Mouse (Mus musculus) forebrain, embryonic 16.5 days (tissue): Measurements from ENCODE around the gene Zfp987. TPM values are rescaled to one million over a fixed set of nuclear protein-coding genes. Genes with fewer than 3 reads are reported as not detected.
"Not testable (repeated sequence)": the region's sequence is repeated elsewhere in the genome, so short reads cannot be mapped to it uniquely, and the experiment has no call there.

Source experiments
- ATAC-seq: fragments of 200-750 bp; cut with Nextera tagmentation; 2 replicates; pipeline ENCODE4 v1.8.0; 2017; ENCODE audit warnings: mild to moderate bottlenecking, moderate library complexity
- H3K27ac ChIP-seq: fragments of 300-500 bp; sonication (generic); 2 replicates; pipeline ENCODE4 v1.5.1; 2014; ENCODE audit warnings: low read length, control low read depth
- H3K27me3 ChIP-seq: fragments of 300-500 bp; sonication (generic); replicated peaks from 2 replicates; pipeline ENCODE4 v1.6.1; 2014; ENCODE audit warnings: low read length; ENCODE audit not compliant: control insufficient read depth, insufficient read depth
- H3K36me3 ChIP-seq: fragments of 300-500 bp; sonication (generic); 2 replicates; pipeline ENCODE4 v1.6.1; 2014; ENCODE audit not compliant: control insufficient read depth, insufficient read depth
- H3K4me1 ChIP-seq: fragments of 300-500 bp; sonication (generic); replicated peaks from 2 replicates; pipeline ENCODE4 v1.6.1; 2014; ENCODE audit warnings: low read length; ENCODE audit not compliant: control insufficient read depth, insufficient read depth
- H3K4me2 ChIP-seq: fragments of 300-500 bp; sonication (generic); 2 replicates; pipeline ENCODE4 v1.6.1; 2014; ENCODE audit warnings: mild to moderate bottlenecking, low read length, control low read depth
- H3K4me3 ChIP-seq: fragments of 300-500 bp; sonication (generic); replicated peaks from 2 replicates; pipeline ENCODE4 v1.5.1; 2014; ENCODE audit warnings: mild to moderate bottlenecking, low read length, control low read depth
- H3K9ac ChIP-seq: fragments of 300-500 bp; sonication (generic); replicated peaks from 2 replicates; pipeline ENCODE4 v1.6.1; 2014; ENCODE audit warnings: low read depth, low read length, control low read depth
- H3K9me3 ChIP-seq: fragments of 300-500 bp; sonication (generic); 2 replicates; pipeline ENCODE4 v1.6.1; 2016; ENCODE audit warnings: low read length; ENCODE audit not compliant: control insufficient read depth
- WGBS: fragments of 180-500 bp; shearing (Covaris S2); extraction: QIAGEN DNeasy Blood & Tissue Kit; methylation state at CpG from one replicate; pipeline ENCODE4 v1.1.7; 2014; 5-methylcytosine and 5-hydroxymethylcytosine counted together
- polyA plus RNA-seq: library from polyadenylated mRNA; unstranded; fragments of >200 nt; fragmentation: Nextera tagmentation; extraction: Ambion mirVana; gene quantifications from 2 replicates; pipeline ENCODE4 v1.2.1, GENCODE M21; 2015

Gene Zfp987
- polyA plus RNA-seq: not detected in 2 replicates

GRCm38 (mm10) chr4:146096998-146097397 is at the start of gene Zfp987:
TSS of gene Zfp987 (plus strand) at chr4:146097298.
- H3K9me3 ChIP-seq, H3K27me3 ChIP-seq, H3K36me3 ChIP-seq, H3K4me2 ChIP-seq, H3K4me3 ChIP-seq, H3K4me1 ChIP-seq, H3K27ac ChIP-seq, H3K9ac ChIP-seq, ATAC-seq: not testable (repeated sequence)
- 94% methylated on average over 3 of the region's 3 CpGs for WGBS

DNA sequence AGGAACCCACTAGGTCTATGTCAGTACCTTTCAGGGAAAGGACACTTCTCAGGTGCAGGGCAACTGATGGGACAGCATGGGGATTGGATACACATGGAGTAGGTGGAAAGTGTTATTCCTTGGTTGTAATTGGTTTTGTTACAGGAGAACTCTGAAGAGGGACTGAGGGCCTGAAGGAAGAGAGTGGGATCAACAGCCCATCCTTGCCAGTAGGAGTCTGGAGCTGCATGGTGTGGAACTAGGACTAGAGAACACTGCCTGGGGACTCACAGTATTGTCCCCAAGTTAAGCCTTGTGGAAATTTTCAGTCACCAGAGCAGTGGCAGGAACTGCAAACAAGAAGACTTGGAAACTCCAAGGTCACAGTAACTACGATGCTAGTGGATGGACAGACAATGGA is 44.6 kb upstream of the Zfp987 start:
- H3K9ac ChIP-seq, H3K27me3 ChIP-seq, H3K4me3 ChIP-seq, ATAC-seq, H3K4me2 ChIP-seq, H3K36me3 ChIP-seq, H3K27ac ChIP-seq, H3K4me1 ChIP-seq: not testable (repeated sequence)
- 86% methylated on average over 1 of the region's 1 CpGs for WGBS
- H3K9me3 ChIP-seq: peaks cover 12% of the 10 kb centered on the region; the same call in 1 of the 2 replicates

GRCm38 (mm10) chr4:146053445-146053844 is 43.7 kb upstream of the Zfp987 start:
- not testable (repeated sequence) for H3K4me1 ChIP-seq, H3K27me3 ChIP-seq, H3K9ac ChIP-seq, ATAC-seq, H3K4me3 ChIP-seq, H3K4me2 ChIP-seq, H3K36me3 ChIP-seq, H3K27ac ChIP-seq
- WGBS: 84% methylated on average over 2 of the region's 2 CpGs
- H3K9me3 ChIP-seq: peaks cover 12% of the 10 kb centered on the region; the same call in 1 of the 2 replicates

- WGBS: 74% methylated on average over 2 of the region's 2 CpGs
- Histone ChIP-seq H3K9ac (no peak overlapping the region), H3K27me3 (no peaks in the 10 kb centered on the region), H3K27ac (no peak overlapping the region), H3K4me3 (no peak overlapping the region), H3K9me3 (peaks cover 20% of the 10 kb centered on the region), H3K4me1 (no peaks in the 10 kb centered on the region), H3K36me3 (no peaks in the 10 kb centered on the region), H3K4me2 (no peak overlapping the region)
- no peak for ATAC-seq
Observed at GRCm38 (mm10) chr4:146055335-146055734, 41.8 kb upstream of the Zfp987 start.

DNA sequence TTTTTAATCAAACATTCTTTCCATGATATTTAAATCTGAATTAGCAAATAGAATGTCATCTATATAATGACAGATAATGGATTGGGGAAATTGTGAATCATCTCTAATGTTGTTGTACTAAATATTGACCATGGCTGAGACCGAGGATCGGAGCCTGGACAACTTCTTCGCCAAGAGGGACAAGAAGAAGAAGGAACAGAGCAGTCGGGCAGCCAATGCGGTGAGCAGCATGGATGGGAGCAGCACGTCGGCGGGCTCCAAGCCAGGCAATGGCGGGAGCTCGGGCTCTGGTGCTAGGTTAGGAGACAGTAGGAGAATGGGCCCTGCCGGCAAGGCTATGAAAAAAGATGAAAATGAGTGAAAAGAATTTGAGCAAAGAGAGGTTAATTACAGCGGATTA is 38.5 kb upstream of the Zfp987 start:
- not testable (repeated sequence) for H3K27ac ChIP-seq, H3K27me3 ChIP-seq, H3K4me2 ChIP-seq, H3K36me3 ChIP-seq, H3K9ac ChIP-seq, ATAC-seq, H3K4me3 ChIP-seq, H3K4me1 ChIP-seq
- peaks cover 14% of the 10 kb centered on the region for H3K9me3 ChIP-seq
- 92% methylated on average over 12 of the region's 12 CpGs for WGBS

GRCm38 (mm10) chr4:146059078-146059477 is 38.0 kb upstream of the Zfp987 start:
- WGBS: 85% methylated on average over 4 of the region's 4 CpGs

DNA sequence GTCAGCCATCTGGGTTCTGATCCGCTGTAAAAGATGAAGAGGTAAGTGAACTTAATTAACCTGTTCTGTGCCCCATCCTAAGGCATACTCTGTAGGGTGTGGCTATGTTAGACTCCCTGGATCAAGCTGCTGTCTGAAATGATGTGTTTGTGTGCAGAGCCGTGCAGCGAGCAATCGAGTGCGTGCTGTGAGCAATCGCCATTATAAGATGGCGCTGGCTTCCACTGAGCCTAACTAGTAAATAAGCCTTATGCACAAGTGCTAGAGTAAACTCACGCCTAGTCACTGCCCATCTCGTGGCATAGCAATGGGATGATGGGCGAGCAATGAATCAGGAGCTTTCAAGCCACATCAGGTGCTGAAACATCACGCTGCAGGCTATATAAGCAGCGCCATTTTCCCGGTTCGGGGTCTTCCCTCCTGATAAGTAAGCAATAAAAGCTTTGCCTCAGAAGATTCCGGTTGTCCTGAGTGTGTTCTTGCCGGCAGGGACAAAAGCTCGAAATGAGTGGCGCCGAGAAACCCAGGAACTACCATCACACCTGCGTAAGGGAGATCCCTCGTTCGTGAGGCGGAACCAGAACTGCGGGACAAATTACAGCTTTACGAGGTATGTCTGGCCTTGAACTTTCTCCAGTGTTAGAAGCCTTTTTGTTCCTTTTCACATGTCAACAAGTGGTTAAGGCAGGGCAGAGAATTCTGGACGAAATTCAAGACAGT is 37.0 kb upstream of the Zfp987 start:
- 94% methylated on average over 25 of the region's 26 CpGs for WGBS
- not testable (repeated sequence) for H3K4me1 ChIP-seq, H3K4me2 ChIP-seq, H3K27ac ChIP-seq, H3K36me3 ChIP-seq, H3K4me3 ChIP-seq, H3K9ac ChIP-seq, ATAC-seq, H3K27me3 ChIP-seq
- peaks cover 18% of the 10 kb centered on the region for H3K9me3 ChIP-seq

More at GRCm38 (mm10) chr4:146059078-146059477, 38.0 kb upstream of the Zfp987 start:
- H3K4me2 ChIP-seq, H3K27me3 ChIP-seq, H3K9ac ChIP-seq, ATAC-seq, H3K4me3 ChIP-seq, H3K27ac ChIP-seq, H3K4me1 ChIP-seq, H3K36me3 ChIP-seq: not testable (repeated sequence)
- H3K9me3 ChIP-seq: peaks cover 15% of the 10 kb centered on the region

DNA sequence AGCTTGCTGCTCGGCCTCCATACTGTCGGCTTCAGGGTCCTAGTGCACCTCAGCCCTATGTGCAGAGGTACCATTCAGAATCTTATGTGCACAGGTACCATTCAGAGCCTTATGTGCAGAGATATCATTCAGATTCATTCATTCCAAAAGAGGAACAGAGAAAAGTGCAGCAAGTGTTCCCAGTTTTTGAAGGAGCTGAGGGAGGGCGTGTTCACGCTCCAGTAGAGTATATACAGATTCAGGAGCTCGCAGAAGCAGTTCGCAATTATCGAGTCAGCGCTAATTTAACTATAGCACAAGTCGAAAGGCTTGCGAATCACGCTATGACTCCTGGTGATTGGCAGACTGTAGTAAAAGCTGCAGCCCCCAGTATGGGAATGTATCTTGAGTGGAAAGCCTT is 36.0 kb upstream of the Zfp987 start:
- H3K27me3 ChIP-seq, H3K27ac ChIP-seq, H3K4me1 ChIP-seq, H3K36me3 ChIP-seq, ATAC-seq, H3K4me2 ChIP-seq, H3K4me3 ChIP-seq, H3K9ac ChIP-seq: not testable (repeated sequence)
- WGBS: 92% methylated on average over 11 of the region's 11 CpGs
- H3K9me3 ChIP-seq: peaks cover 14% of the 10 kb centered on the region

DNA sequence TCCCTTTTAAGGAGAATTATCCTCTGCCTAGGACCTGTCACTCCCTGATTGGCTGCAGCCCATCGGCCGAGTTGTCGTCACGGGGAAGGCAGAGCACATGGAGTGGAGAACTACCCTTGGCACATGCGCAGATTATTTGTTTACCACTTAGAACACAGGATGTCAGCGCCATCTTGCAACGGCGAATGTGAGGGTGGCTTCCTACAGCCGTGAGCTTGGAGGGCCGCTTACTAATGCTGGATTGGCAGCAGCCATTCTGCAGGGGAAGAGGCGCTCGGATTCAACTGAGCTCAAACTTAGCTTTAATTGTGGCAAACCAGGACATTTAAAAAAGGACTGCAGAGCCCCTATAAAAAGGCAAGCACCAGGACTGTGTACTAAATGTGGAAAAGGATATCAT is 35.1 kb upstream of the Zfp987 start:
- not testable (repeated sequence) for H3K27me3 ChIP-seq, ATAC-seq, H3K4me3 ChIP-seq, H3K4me1 ChIP-seq, H3K4me2 ChIP-seq, H3K36me3 ChIP-seq, H3K9ac ChIP-seq, H3K27ac ChIP-seq
- H3K9me3 ChIP-seq: peaks cover 14% of the 10 kb centered on the region
- WGBS: 97% methylated on average over 12 of the region's 12 CpGs

DNA sequence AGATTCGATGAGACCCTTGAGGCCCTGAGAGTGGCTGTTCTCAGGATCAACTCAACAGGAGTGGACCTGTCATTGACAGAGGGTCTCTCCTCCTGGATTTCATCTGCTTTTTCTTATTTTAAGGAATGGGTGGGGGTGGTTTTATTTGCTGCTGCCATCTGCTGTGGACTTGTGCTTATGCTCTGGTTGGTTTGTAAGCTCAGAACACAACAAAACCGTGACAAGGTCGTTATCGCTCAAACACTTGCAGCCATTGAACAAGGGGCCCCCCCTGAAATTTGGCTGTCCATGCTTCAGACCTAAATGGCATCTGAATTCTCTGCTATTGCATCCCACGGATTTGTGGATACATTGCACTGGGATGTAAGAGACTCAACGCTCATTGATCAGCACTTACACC is 34.1 kb upstream of the Zfp987 start:
- not testable (repeated sequence) for H3K27ac ChIP-seq, ATAC-seq, H3K4me2 ChIP-seq, H3K4me1 ChIP-seq, H3K4me3 ChIP-seq, H3K36me3 ChIP-seq, H3K9ac ChIP-seq, H3K27me3 ChIP-seq
- H3K9me3 ChIP-seq: peaks cover 21% of the 10 kb centered on the region
- WGBS: 75% methylated on average over 6 of the region's 6 CpGs
